Mouse (Mus musculus): Measurements from ENCODE around the gene Gm11992.

DNA sequence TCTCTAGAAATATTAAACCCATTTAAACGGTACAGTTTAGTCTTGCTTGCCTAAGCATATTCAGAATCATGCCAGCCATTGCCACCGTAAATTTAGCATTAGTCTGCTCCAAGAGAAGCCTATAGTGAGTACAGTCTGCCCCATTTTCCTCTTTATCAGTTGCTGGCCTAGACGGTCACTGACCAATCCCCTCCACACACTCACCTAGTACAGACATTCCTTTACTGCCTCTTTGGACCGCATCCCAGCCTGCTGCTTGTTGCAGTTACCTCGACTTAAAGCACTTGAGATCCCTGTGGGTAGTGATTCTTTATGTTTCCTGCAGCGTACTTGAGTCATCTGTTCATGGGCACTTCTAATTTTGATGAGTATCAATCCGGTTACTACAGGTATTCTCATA lies 23.6 kb upstream of the Gm11992 start:
- TF ChIP-seq CTCF (IDR thresholded peaks at IDR 0.05; ENCODE audit: borderline replicate concordance, insufficient read depth, low read depth, low read length) (no peak), POLR2A (IDR thresholded peaks at IDR 0.05; ENCODE audit: borderline replicate concordance, insufficient read depth, low read length) (no peak)

Measured in cerebellum, adult 2 months (tissue).